Mouse (Mus musculus) urinary bladder, adult 18-20 months (tissue): Measurements from ENCODE around the gene Otud5.
"Not testable (repeated sequence)": the region's sequence is repeated elsewhere in the genome, so short reads cannot be mapped to it uniquely, and the experiment has no call there.

Experiments used
- DNase-seq, 2 experiments: peaks; one replicate each; pipeline ENCODE4 v3.0.0; 2022; ENCODE audit warnings: low spot score in 2 of 2, mixed read lengths in 2 of 2

The Otud5 gene

DNA sequence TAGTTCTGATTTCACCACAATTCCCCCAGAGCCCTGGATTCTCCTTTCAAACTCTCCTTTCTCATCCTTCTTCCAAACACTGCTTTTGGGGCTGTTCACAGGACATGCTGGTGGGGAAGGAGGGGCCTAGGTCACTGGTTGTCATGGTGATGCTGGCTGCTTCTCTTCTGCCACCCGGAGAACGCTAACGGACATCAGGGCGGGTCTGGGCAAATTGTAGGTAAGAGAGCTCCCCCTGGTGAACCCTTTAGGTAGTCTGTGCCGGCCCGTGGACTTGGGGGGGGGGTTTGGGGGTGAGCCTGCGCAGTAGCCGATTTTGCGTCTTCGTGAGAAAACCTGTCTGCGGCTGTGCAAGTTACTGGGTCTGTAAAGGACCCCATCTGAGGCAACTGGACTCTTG, 38.7 kb downstream of the Otud5 start:
- peak in 1 of 2 experiments; percentile 6 for DNase-seq

DNA sequence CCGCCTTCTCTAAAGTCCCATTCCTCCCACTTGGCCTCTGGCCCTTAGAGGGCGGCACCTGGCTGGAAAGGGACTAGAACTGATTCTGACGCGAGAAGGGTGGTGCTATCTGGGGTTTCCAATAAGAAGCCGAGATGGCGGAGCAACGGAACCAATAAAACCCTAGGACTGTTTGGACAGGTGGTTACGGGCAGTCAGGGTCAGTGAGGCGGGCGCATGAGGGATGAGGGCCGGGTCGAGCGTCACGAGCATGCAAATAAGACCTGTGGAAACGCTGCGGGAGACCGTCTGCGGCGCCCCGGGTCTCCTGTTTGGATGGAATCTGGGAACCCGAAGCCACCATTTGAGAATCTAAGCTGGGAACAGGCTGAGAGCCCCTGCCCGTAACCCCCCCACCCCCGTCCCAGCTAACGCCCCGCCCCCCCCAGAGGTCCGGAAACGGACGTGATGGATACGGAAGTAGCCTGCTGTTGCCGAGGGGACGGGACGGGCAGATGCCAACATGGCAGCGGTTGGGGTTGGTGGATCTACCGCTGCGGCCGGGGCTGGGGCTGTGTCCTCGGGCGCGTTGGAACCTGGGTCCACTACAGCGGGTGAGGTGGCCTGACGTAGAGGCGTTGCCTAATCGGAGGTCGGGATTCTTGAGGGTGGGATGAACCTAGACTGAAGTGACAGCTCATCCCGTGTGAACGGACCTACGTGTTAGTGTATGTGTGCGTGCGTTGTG, 42.8 kb downstream of the Otud5 start, which contains the start of gene Slc35a2:
TSS of gene Slc35a2 (plus strand) at position 188 of the 727 bp plus-strand sequence.
- DNase-seq = peak; percentile 54 to 83

DNA sequence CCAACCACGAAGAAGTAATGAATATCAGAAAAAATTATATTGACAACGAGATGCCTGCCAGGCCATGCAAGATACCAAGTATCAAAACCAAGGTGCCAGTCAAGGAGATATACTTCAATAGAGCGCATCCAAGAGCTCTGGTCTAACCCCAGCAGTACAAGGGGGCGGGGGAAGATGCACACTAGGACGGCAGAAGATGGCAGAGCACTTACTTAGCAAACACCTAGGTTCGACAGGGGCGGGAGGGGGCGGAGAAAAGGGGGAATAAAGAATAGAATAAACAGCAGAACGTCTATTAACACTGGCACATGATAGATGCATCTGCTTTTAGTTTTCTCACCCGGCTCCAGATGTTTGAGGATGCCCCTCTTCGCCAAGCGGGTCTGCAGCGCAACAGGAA, 57.0 kb downstream of the Otud5 start:
- no peak for DNase-seq

DNA sequence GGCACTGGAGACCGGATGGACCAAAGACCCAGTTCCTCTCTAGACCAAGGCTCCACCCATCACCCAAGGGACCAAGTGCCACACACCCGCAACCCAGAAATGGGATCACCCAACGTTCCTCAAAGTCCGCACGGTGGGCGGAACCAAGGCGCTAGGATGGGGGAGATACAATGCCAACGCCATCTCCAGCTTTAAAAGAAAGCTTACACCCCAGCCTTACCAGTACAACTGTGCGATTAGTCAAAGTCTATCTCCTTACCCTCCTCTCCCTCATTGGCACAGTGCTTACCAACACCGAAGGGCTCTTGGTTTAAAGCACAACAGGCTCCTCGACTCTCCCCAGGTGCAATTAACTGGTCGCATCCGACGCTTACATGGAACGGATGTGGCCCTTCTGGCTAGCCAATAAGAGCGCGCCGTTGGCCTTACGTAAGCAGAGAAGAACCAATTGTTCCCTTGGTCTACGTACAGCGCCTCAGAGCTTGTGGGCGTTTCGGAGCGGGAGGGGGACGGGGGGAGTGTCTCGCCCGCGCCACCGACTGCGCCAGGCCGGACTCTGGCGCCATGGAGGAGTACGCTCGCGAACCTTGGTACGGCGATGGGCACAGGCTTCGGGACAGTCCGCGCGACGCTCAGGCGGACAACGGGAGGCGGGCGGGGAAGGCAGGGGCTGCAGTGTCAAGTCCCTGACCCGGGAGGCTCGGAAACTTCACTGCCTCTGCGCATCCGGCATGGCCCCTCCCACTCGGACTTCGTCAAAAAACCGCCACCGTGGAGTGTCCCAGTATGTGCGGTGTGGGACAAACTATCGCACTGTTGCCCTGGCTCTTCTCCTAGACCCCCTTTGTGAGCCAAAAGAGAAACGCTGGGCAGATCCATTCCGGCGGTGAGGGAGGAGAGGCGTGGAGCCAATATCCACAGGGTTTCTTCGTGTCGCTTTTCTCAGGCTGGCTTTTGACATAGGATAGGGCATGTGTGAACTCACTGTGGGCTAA, 58.0 kb downstream of the Otud5 start, which contains the start of the genes Pqbp1 and Timm17b:
TSS of gene Pqbp1 (minus strand) at position 390 of the 995 bp plus-strand sequence.
TSS of gene Timm17b (plus strand) at position 478 of the 995 bp plus-strand sequence.
- peak; percentile 64 to 85 for DNase-seq

DNA sequence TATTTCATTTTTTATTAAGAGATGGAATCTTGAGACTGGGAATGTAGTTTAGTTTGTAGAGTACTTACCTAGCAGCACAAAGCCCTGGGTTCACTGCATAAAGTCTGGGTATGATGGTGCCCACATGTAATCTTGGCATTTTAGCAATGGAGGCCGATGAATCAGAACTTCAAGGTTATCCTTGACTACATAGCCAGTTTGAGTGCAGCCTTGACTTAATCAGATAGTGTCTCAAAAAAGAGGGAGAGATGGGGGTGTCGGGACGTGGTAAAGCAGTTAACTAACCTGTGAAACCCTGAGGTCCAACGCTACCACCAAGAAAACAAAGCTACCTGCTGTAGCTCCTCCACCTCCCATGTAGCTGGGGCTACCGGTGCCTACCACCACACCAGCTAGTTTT, 63.3 kb downstream of the Otud5 start:
- no peak for DNase-seq

DNA sequence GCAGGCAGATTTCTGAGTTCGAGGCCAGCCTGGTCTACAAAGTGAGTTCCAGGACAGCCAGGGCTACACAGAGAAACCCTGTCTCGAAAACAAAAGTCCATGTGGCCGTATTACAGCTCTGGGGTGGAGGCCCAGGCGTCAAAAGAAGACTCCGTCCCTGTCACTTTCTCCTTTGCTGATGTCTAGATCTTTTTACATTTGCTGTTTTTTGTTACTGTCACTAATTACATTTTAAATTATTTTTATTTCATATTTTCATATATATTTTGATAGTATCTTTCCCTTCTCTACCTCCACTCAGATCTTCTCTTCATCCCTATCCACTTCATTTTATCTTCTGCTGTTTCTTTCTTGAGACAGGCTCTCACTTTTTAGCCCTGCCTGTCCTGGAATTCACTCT, 66.6 kb downstream of the Otud5 start, which contains the start of gene Gm10491:
TSS of gene Gm10491 (minus strand) at position 101 of the 400 bp plus-strand sequence.
- no peak for DNase-seq

DNA sequence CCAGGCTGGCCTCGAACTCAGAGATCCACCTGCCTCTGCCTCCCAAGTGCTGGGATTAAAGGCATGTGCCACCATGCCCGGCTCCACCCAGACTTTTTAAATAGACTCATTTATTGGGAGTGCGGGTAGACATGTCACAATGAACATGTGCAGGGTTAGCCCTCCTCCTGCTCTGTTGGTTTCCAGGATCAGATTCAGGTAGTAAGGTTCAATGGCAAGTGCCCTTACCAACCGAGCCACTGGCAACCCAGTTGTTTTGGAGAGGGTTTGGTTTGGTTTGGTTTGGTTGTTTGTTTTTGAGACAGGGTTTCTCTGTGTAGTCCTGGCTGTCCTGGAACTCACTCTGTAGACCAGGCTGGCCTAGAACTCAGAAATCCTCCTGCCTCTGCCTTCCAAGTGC, 68.1 kb downstream of the Otud5 start, which contains the start of gene Gm10490:
TSS of gene Gm10490 (plus strand) at position 301 of the 400 bp plus-strand sequence.
- not testable (repeated sequence) for DNase-seq

DNA sequence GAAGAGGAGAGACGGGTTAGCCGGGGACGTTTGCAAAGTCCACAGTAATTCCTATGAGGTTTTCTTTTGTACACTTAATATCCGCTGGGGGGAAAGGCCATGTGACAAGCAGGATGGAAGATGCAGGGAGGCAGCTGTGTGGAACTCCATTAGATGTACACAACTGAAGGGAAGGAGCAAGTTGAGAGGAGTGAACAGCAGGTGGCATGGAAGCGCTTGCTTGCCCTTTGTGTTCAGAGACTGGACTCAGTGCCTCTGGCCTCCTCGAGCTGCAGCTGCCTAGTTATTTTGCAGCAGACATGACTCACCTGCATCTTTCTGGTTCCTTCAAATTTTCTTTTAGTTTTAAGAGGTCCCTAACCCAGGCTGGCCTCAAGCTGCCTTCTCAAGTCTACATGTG, 69.3 kb downstream of the Otud5 start:
- no peak for DNase-seq

DNA sequence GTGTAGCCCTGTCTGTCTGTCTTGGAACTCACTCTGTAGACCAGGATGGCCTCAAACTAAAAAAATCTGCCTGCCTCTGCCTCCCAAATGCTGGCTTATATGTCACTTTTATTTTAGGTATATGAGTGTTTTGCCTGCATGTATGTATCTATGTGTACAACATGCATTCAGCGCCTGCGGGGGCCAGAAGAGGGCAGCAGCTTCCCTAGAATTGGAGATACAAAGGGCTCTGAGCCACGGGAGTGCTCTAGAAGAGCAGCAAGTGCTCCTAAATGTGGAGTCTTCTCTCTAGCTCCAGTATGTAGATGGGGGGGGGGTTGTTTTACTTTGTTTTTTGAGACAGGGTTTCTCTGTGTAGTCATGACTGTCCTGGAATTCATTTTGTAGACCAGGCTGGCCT, 74.5 kb downstream of the Otud5 start:
- DNase-seq = not testable (repeated sequence)

DNA sequence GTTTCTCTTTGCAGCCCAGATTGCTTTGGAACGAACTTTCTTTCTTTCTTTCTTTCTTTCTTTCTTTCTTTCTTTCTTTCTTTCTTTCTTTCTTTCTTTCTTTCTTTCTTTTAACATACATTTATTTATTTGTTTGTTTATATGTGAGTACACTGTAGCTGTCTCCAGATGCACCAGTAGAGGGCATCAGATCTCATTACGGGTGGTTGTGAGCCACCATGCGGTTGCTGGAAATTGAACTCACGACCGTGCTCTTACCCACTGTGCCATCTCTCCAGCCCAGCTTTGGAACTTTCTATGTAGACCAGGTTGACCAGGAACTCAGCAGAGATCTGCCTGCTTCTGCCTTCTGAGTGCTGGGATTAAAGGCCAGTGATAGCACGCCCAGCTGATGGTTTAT, 76.8 kb downstream of the Otud5 start:
- DNase-seq = not testable (repeated sequence)

DNA sequence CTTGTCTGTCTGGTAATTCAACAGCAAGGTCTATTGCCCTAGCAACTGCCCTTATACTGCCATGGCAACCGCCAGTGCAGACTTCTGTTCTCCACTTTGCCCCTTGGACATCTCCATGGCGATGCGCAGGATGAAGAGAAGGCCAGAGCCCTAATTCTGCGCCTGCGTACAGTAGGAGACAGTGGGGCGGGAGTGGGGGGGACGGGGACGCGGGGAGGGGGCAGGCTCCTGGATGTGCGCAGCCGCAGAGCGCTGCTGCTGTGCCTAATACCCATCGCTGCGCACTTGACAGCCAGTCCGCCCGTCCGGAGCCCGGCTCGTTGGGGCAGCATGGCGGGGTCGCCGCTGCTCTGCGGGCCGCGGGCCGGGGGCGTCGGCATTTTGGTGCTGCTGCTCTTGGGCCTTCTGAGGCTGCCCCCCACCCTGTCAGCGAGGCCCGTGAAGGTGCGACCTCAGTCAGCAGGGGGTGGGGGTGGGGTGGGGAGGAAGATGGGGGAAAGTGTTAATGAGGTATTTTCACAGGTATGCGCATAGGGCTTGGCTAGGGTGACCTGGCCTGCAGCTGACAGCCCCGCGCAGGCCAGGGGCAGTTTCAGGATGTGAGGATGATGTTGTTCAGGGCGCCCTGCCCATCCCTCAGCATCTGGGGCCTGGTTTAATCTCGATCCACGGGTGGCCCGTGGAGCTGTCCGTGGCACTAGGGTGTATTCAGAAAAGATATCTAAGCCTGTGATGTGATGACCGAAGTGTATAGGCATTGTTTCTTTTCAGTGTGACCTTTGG, 78.6 kb downstream of the Otud5 start, which contains the start of gene Pcsk1n:
TSS of gene Pcsk1n (plus strand) at position 222 of the 783 bp plus-strand sequence.
- no peak for DNase-seq

DNA sequence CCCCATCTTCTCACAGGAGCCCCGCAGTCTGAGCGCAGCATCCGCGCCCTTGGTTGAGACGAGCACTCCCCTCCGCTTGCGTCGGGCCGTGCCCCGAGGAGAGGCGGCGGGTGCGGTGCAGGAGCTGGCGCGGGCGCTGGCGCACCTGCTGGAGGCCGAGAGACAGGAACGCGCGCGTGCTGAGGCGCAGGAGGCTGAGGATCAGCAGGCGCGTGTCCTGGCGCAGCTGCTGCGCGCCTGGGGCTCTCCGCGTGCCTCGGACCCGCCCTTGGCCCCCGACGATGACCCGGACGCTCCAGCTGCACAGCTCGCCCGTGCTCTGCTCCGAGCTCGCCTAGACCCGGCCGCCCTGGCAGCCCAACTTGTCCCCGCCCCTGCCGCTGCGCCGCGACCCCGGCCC, 80.9 kb downstream of the Otud5 start:
- no peak for DNase-seq
